Mouse (Mus musculus) heart, embryonic 10.5 days (tissue): ENCODE measurements around the gene Fbxl19. TPM values are rescaled to one million over a fixed set of nuclear protein-coding genes. Genes with fewer than 3 reads are reported as not detected.

Source experiments
- DNase-seq: peaks from one replicate; pipeline ENCODE4 v3.0.0-alpha.2; 2017; ENCODE audit warnings: low spot score
- H3K27ac ChIP-seq: fragments of 300-500 bp; sonication (generic); 2 replicates; pipeline ENCODE4 v1.5.1; 2016; ENCODE audit warnings: mild to moderate bottlenecking
- H3K27me3 ChIP-seq: fragments of 300-500 bp; sonication (generic); 2 replicates; pipeline ENCODE4 v1.6.1; 2016; ENCODE audit warnings: mild to moderate bottlenecking; ENCODE audit not compliant: poor library complexity, insufficient read depth, severe bottlenecking
- H3K36me3 ChIP-seq: fragments of 300-500 bp; sonication (generic); 2 replicates; pipeline ENCODE4 v1.6.1; 2016; ENCODE audit warnings: mild to moderate bottlenecking, moderate library complexity
- H3K4me1 ChIP-seq: fragments of 300-500 bp; sonication (generic); 2 replicates; pipeline ENCODE4 v1.6.1; 2016; ENCODE audit warnings: mild to moderate bottlenecking
- H3K4me3 ChIP-seq: fragments of 300-500 bp; sonication (generic); 2 replicates; pipeline ENCODE4 v1.5.1; 2016; ENCODE audit warnings: mild to moderate bottlenecking, moderate library complexity
- H3K9me3 ChIP-seq: fragments of 300-500 bp; sonication (generic); 2 replicates; pipeline ENCODE4 v1.6.1; 2016; ENCODE audit warnings: mild to moderate bottlenecking, moderate library complexity
- WGBS: fragments of 180-500 bp; shearing (Covaris S2); methylation state at CpG from one replicate; pipeline ENCODE4 v1.1.7; 2016; 5-methylcytosine and 5-hydroxymethylcytosine counted together
- polyA plus RNA-seq: library from polyadenylated mRNA; unstranded; fragments of >200 nt; fragmentation: Nextera tagmentation; extraction: Ambion mirVana; gene quantifications from 2 replicates; pipeline ENCODE4 v1.2.1, GENCODE M21; 2016

The Fbxl19 gene
- polyA plus RNA-seq, 1 experiment from 2014 or later: 4.8 TPM

GRCm38 (mm10) chr7:127801010-127801621 lies 56.8 kb downstream of the Fbxl19 start:
- WGBS: 92% methylated on average over 8 of the region's 8 CpGs

GRCm38 (mm10) chr7:127802313-127802712 lies 58.0 kb downstream of the Fbxl19 start:
- Histone ChIP-seq H3K27me3 (no peaks in the 10 kb centered on the region), H3K4me1 (peaks cover 15% of the 10 kb centered on the region), H3K9me3 (no peaks in the 10 kb centered on the region), H3K36me3 (peaks cover 49% of the 10 kb centered on the region), H3K27ac (0 out of 2 replicates have a peak overlapping the region, but pooled peaks have one; percentile 25), H3K4me3 (no peak overlapping the region)
- WGBS: 90% methylated on average over 17 of the region's 17 CpGs
- DNase-seq: no peak

More at GRCm38 (mm10) chr7:127801010-127801621, 56.8 kb downstream of the Fbxl19 start:
- Histone ChIP-seq H3K9me3 (no peaks in the 10 kb centered on the region), H3K4me3 (peak overlapping the region; percentile 43), H3K36me3 (peaks cover 61% of the 10 kb centered on the region), H3K27ac (peak overlapping the region; percentile 78), H3K4me1 (peaks cover 15% of the 10 kb centered on the region), H3K27me3 (no peaks in the 10 kb centered on the region)
- DNase-seq: no peak

GRCm38 (mm10) chr7:127808821-127809220 lies 64.5 kb downstream of the Fbxl19 start:
- H3K4me3 ChIP-seq: no peak overlapping the region
- no peak overlapping the region for H3K27ac ChIP-seq
- peaks cover 6% of the 10 kb centered on the region; the same call in 1 of the 2 replicates for H3K4me1 ChIP-seq
- DNase-seq: no peak
- H3K27me3 ChIP-seq: 0 out of 2 replicates have a peak, but pooled peaks cover 4% of the 10 kb centered on the region
- 0 out of 2 replicates have a peak, but pooled peaks cover 4% of the 10 kb centered on the region for H3K36me3 ChIP-seq
- no peaks in the 10 kb centered on the region for H3K9me3 ChIP-seq
- 66% methylated on average over 5 of the region's 5 CpGs for WGBS

DNA sequence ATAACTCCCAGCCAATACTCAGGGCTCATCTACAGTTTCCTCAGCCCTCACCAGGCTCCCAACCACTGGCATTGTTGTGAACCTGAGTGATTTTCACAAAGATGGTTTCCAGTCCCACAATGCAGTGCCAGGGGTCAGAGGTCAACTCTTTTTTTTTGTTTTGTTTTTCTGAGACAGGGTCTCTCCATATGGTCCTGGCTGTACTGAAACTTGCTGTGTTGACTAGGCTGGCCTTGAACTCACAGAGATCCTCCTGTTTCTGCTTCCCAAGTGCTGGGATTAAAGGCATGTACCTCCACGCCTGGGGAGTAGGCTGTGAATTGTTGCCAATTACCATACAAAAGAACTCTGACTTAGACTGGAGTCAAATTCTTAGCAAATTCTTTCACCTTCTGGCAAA lies 65.5 kb downstream of the Fbxl19 start:
- no peaks in the 10 kb centered on the region for H3K9me3 ChIP-seq
- H3K27ac ChIP-seq: no peak overlapping the region
- peaks cover 8% of the 10 kb centered on the region; the same call in 1 of the 2 replicates for H3K4me1 ChIP-seq
- WGBS: 74% methylated on average over 1 of the region's 1 CpGs
- H3K27me3 ChIP-seq: 0 out of 2 replicates have a peak, but pooled peaks cover 4% of the 10 kb centered on the region
- no peak overlapping the region for H3K4me3 ChIP-seq
- DNase-seq: no peak
- H3K36me3 ChIP-seq: 0 out of 2 replicates have a peak, but pooled peaks cover 7% of the 10 kb centered on the region

GRCm38 (mm10) chr7:127810650-127811049 lies 66.3 kb downstream of the Fbxl19 start:
- no peak for DNase-seq
- H3K27me3 ChIP-seq: 0 out of 2 replicates have a peak, but pooled peaks cover 4% of the 10 kb centered on the region
- H3K27ac ChIP-seq: no peak overlapping the region
- H3K4me3 ChIP-seq: no peak overlapping the region
- H3K36me3 ChIP-seq: 0 out of 2 replicates have a peak, but pooled peaks cover 7% of the 10 kb centered on the region
- WGBS: 68% methylated on average over 10 of the region's 10 CpGs
- H3K4me1 ChIP-seq: peaks cover 9% of the 10 kb centered on the region
- no peaks in the 10 kb centered on the region for H3K9me3 ChIP-seq

DNA sequence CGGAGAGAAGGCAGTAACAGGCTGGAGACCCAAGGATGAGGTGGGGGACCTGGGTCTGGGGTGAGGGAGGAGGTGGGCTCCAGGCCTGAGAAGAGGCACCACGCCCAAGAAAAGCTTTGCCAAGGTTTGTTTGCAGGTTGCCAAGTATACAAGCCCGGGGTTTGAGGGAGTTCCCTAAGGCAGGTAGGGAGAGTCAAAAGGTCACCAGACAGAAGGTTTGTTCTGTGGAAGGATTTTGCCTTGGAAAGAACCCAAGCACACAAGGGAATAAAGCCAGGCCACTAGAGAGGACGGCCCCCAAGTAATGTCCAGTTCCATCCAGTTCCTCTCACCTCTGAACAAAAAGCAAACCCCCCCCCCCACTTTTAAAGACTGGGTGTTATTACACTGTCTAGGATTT lies 66.9 kb downstream of the Fbxl19 start:
- 0 out of 2 replicates have a peak, but pooled peaks cover 4% of the 10 kb centered on the region for H3K27me3 ChIP-seq
- H3K27ac ChIP-seq: no peak overlapping the region
- H3K4me1 ChIP-seq: peaks cover 15% of the 10 kb centered on the region
- no peak overlapping the region for H3K4me3 ChIP-seq
- no peak for DNase-seq
- 69% methylated on average over 4 of the region's 4 CpGs for WGBS
- no peaks in the 10 kb centered on the region for H3K9me3 ChIP-seq
- 0 out of 2 replicates have a peak, but pooled peaks cover 7% of the 10 kb centered on the region for H3K36me3 ChIP-seq

DNA sequence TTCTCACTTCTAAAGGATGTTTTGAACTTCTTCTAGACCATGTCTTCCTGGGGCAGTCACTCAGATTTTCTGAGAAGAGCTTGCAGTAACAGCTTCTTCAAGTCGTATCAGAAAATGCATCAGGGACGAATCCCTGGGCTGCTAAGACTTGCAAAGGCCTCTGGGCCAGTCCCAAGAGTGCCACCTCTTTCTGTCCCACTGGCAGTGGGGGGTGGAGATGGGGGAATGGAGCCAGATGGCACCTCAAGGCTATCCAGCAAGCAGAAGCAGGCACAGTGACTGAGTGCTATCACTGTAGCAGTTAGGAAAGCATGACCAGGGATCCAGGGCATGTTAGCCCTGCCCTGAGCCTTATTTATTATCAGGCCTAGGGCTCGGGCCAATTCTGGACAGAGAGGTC lies 67.9 kb downstream of the Fbxl19 start:
- Histone ChIP-seq H3K27me3 (0 out of 2 replicates have a peak, but pooled peaks cover 4% of the 10 kb centered on the region), H3K36me3 (0 out of 2 replicates have a peak, but pooled peaks cover 7% of the 10 kb centered on the region), H3K27ac (no peak overlapping the region), H3K9me3 (no peaks in the 10 kb centered on the region), H3K4me3 (no peak overlapping the region), H3K4me1 (peaks cover 15% of the 10 kb centered on the region)
- 77% methylated on average over 3 of the region's 3 CpGs for WGBS
- DNase-seq: no peak

DNA sequence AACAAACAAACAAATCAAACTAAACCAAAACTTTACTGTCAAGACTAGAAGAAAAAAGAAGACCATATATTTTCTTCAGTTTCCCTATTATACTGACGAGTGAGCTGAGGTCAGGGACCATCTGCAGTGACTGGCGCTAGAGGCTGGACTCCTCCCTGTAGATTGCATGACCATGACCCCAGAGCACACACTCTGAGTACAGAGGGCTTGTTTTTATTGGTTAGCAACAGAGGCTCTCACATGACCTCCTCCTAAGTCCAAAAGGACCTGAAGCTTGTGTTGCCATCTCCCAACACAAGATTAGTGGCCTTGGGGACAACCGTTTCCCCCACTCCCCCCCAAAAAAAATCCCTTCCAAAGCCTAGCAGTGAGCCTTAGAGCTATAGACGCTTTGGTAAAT lies 69.5 kb downstream of the Fbxl19 start:
- H3K9me3 ChIP-seq: no peaks in the 10 kb centered on the region
- H3K36me3 ChIP-seq: 0 out of 2 replicates have a peak, but pooled peaks cover 7% of the 10 kb centered on the region
- H3K27ac ChIP-seq: no peak overlapping the region; the same call in 1 of the 2 replicates
- DNase-seq: no peak
- whole genome bisulfite sequencing: 72% methylated on average over 4 of the region's 4 CpGs
- peaks cover 15% of the 10 kb centered on the region for H3K4me1 ChIP-seq
- H3K4me3 ChIP-seq: no peak overlapping the region
- 0 out of 2 replicates have a peak, but pooled peaks cover 4% of the 10 kb centered on the region for H3K27me3 ChIP-seq

DNA sequence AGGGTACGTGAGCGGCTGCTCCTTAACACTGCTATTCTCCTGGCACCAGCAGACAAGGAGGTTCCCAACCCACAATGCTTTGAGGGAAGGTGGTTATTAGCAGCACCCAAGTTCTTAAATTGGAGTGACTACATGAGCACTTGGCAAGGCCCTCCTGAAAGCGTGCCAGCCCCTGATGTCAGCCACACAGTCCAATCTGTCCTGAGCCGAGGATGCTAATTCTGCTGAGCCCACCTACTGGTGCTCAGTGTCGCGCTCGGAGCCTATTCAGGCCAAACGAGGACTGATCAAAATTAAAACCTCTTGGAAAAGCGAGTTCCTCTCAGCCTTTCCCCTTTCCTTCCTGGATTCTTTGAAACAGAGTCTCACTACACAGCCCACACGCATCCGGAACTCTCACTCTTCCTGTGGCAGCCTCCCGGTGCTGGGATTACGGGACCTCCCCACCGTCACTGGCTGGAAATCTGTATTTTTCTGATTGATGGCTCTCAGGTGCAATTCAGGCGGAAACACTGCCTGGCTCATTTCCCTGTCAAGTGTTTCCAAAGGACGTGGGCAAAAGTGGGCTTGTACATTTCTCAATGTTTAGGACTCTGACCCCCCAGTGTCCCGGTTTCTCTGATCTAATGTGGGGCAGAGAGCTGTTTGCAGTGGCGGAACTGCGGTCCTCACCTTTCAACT lies 70.0 kb downstream of the Fbxl19 start:
- H3K27ac ChIP-seq: peak overlapping the region; percentile 2; the same call in 1 of the 2 replicates
- WGBS: 79% methylated on average over 19 of the region's 19 CpGs
- H3K9me3 ChIP-seq: no peaks in the 10 kb centered on the region
- peaks cover 18% of the 10 kb centered on the region for H3K4me1 ChIP-seq
- H3K36me3 ChIP-seq: 0 out of 2 replicates have a peak, but pooled peaks cover 7% of the 10 kb centered on the region
- DNase-seq: no peak
- 0 out of 2 replicates have a peak, but pooled peaks cover 4% of the 10 kb centered on the region for H3K27me3 ChIP-seq
- no peak overlapping the region for H3K4me3 ChIP-seq

DNA sequence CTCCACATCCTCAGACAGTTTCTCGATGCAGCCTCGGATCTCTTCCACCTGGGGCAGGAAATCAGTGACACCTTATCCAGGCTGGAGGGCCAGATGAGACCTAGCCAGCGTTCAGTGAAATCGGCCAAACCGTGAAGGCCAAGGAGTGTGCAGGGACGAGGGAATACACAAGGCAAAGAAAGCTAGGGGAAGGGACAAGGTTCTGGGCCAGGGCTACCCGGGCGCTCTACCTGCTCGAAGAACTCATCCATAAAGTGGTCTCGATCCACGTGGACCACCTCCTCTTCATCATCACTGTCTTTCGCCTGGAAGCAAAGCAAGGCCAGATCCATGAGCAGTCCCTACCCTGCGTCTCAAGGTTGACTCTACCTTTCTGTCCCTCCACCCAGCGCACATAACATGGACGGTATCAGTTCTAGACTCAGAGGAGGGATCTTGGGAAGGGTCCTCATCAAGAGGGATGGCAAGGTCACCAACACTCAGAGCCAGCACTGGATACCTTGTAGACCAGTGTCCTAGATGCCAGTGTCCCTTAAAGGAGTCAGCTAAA lies 70.8 kb downstream of the Fbxl19 start:
- Histone ChIP-seq H3K27me3 (0 out of 2 replicates have a peak, but pooled peaks cover 4% of the 10 kb centered on the region), H3K9me3 (no peaks in the 10 kb centered on the region), H3K36me3 (0 out of 2 replicates have a peak, but pooled peaks cover 7% of the 10 kb centered on the region), H3K27ac (no peak overlapping the region), H3K4me1 (peaks cover 20% of the 10 kb centered on the region), H3K4me3 (no peak overlapping the region)
- 84% methylated on average over 15 of the region's 15 CpGs for WGBS
- DNase-seq: no peak

DNA sequence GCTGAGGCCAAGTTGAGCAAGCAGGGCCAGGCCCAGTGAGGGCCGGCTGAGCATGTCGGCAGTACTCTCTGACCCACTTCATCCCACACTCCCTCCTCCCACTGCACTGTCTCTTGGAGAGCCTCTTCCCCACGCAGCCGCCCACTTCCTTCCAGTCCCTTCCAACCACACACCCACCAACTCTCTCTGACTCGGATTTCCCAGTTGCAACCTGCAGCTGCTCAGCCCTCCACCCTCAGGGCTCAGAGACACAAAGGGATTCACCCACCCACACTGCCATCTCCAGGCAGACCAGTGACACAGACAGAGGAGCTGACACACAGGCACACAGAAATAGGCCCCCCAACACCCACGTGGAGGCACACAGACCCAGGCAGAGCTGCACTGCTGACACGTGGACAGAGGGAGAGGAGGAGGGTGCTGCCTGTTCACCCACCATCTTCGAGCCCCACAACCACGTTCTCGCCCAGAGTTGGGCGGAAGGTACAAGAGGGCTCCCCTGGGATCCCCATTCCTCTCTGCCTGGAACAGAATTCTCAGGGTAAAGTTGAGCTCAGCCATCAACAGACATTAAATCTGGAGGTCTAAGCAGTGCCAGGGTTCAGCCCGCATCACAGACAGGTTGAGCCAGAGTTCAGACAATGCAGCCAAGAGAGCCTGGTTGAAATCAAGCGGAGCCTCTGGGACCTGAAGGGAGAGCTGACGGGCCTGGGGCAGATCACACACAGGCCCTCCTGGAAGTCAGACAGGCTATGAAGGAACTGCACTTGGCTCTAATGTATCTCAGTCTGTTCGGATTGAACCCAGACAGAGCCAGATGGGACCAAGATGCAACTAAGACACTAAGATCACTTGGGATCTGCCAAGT lies 71.8 kb downstream of the Fbxl19 start:
- Histone ChIP-seq H3K9me3 (no peaks in the 10 kb centered on the region), H3K36me3 (0 out of 2 replicates have a peak, but pooled peaks cover 3% of the 10 kb centered on the region), H3K27me3 (no peaks in the 10 kb centered on the region), H3K27ac (0 out of 2 replicates have a peak overlapping the region, but pooled peaks have one; percentile 42), H3K4me3 (no peak overlapping the region), H3K4me1 (peaks cover 20% of the 10 kb centered on the region)
- no peak for DNase-seq
- WGBS: 62% methylated on average over 15 of the region's 15 CpGs

DNA sequence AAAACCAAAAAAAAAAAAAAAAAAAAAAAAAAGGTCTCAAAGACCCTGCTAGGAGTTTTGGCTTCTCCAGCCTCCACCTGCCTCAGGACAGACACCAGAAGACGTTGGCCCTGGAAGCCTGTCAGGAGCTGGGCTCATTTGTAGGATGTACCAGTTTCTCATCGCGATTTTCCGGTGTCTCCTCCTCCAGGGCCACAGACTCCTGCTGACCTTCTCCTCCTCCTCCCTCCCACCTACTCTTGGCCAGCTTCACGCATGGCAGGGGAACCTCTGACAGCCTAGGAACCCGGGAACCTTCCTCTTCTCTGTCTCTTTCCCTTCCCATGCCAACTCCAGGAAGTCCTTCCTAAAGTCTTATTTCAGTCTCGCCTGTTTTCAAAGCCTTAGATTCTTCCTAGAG lies 72.7 kb downstream of the Fbxl19 start:
- Histone ChIP-seq H3K9me3 (no peaks in the 10 kb centered on the region), H3K4me1 (peaks cover 21% of the 10 kb centered on the region), H3K27ac (no peak overlapping the region), H3K27me3 (no peaks in the 10 kb centered on the region), H3K4me3 (no peak overlapping the region), H3K36me3 (0 out of 2 replicates have a peak, but pooled peaks cover 3% of the 10 kb centered on the region)
- WGBS: 61% methylated on average over 7 of the region's 7 CpGs
- DNase-seq: no peak
